9 mouse cellular contexts compared by ENCODE assay signal in the genomic region with DNA sequence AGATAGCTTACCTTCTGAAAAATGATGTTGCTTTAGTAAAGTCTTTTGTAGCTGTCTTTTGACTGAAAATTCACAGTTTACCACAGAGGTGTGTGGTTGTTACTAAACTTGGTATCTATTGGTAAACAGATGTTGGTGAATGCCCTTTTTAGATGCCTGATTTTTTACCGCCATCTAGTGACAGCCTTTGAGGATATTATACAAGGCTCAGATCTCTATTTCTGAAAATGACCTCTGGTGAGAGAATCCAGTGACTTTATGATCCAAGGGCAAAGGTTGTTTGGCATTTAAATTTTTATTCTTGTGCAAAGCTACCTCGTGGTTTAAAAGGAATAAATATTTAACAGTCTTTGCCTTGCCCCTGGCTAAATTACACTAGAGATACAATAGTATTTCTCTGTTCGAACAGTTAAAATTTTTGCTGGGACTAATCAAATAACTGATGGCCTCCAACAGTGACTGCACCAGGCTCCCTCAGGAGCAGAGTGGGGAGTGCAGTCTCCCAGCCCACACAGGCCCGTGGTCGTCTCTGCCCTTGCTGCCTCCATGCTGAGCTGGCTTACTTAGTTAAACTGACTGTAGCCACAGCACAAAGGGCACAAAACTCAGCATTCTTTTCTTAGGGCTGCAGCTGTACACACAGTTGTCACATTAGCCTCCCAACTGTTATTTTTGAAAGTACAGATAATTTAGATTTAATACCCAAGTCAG. TPM values are rescaled to one million over a fixed set of nuclear protein-coding genes. Genes with fewer than 3 reads are reported as not detected.
DNase-seq lines count a peak whose midpoint lies in the region; ATAC-seq and TF ChIP-seq lines count a peak whose summit lies in the region.
"Had no signal": no experiment of that assay in that cellular context is flagged by ENCODE, and none has a peak within 500 bp of the region (broad histone marks: within the 10 kb centered on the region; RNA-seq: fewer than 3 reads in every experiment).

No protein-coding gene starts in this region.

- no peak overlapping the region for H3K27ac ChIP-seq in hindbrain, embryonic 13.5 days
- no peak overlapping the region for H3K27ac ChIP-seq in hindbrain, embryonic 12.5 days
- H3K27ac ChIP-seq in hindbrain, postnatal 0 days = no peak overlapping the region
- H3K27ac ChIP-seq: hindbrain, embryonic 15.5 days had no signal

- no peaks in the 10 kb centered on the region for H3K27me3 ChIP-seq in hindbrain, embryonic 13.5 days
- no peaks in the 10 kb centered on the region for H3K27me3 ChIP-seq in hindbrain, embryonic 12.5 days
- no peaks in the 10 kb centered on the region for H3K27me3 ChIP-seq in Patski
- no peaks in the 10 kb centered on the region for H3K27me3 ChIP-seq in hindbrain, postnatal 0 days (ENCODE audit: insufficient read depth, low read length)
- H3K27me3 ChIP-seq: hindbrain, embryonic 15.5 days had no signal

- no peaks in the 10 kb centered on the region for H3K9me3 ChIP-seq in hindbrain, embryonic 13.5 days
- H3K9me3 ChIP-seq in hindbrain, embryonic 12.5 days (replicated peaks) = no peaks in the 10 kb centered on the region
- no peaks in the 10 kb centered on the region for H3K9me3 ChIP-seq in hindbrain, postnatal 0 days (ENCODE audit: low read length)
- H3K9me3 ChIP-seq: hindbrain, embryonic 15.5 days had no signal

- H3K4me1 ChIP-seq in hindbrain, embryonic 13.5 days (replicated peaks) = no peaks in the 10 kb centered on the region
- no peaks in the 10 kb centered on the region for H3K4me1 ChIP-seq in hindbrain, embryonic 12.5 days
- H3K4me1 ChIP-seq in hindbrain, postnatal 0 days (ENCODE audit: insufficient read depth, low read length) = no peaks in the 10 kb centered on the region
- H3K4me1 ChIP-seq: hindbrain, embryonic 15.5 days had no signal

- no peak for DNase-seq in Patski (ENCODE audit: low read depth, low spot score)
- peak; percentile 77 for DNase-seq in hindbrain, postnatal 0 days (ENCODE audit: low spot score)
- DNase-seq in cerebellum, adult 8-10 months = no peak
- DNase-seq in cerebellum, postnatal 25 days = no peak
- DNase-seq in gastrocnemius, postnatal 10 days = no peak

- in situ Hi-C loops in Patski (cut with MboI; ENCODE audit: low pct_unique_long_range_greater_than_20kb) = loop anchor here (10.0 to 25.0 kb wide), 2 partner anchors 117 to 369 kb away; no protein-coding TSS in a partner anchor

- TF ChIP-seq CTCF in Patski (IDR thresholded peaks at IDR 0.05) = peak; percentile 55
- TF ChIP-seq CTCF in hindbrain, postnatal 0 days (IDR thresholded peaks at IDR 0.05; ENCODE audit: low read depth) = peak; percentile 68

- H3K4me3 ChIP-seq in hindbrain, embryonic 13.5 days = no peak overlapping the region
- no peak overlapping the region for H3K4me3 ChIP-seq in hindbrain, embryonic 12.5 days
- H3K4me3 ChIP-seq in hindbrain, postnatal 0 days (ENCODE audit: low read length) = no peak overlapping the region
- H3K4me3 ChIP-seq: hindbrain, embryonic 15.5 days had no signal

- peaks cover 66% of the 10 kb centered on the region for H3K36me3 ChIP-seq in hindbrain, embryonic 13.5 days
- peaks cover 46% of the 10 kb centered on the region for H3K36me3 ChIP-seq in hindbrain, embryonic 12.5 days
- H3K36me3 ChIP-seq in hindbrain, postnatal 0 days (ENCODE audit: insufficient read depth, low read length) = peaks cover 43% of the 10 kb centered on the region; the same call in 1 of the 2 replicates

- H3K9ac ChIP-seq in hindbrain, embryonic 13.5 days = no peak overlapping the region
- no peak overlapping the region for H3K9ac ChIP-seq in hindbrain, embryonic 12.5 days
- H3K9ac ChIP-seq in hindbrain, postnatal 0 days (replicated peaks; ENCODE audit: low read length) = no peak overlapping the region
- H3K9ac ChIP-seq: hindbrain, embryonic 15.5 days had no signal

- H3K4me2 ChIP-seq in hindbrain, embryonic 13.5 days = no peak overlapping the region
- H3K4me2 ChIP-seq in hindbrain, embryonic 12.5 days (replicated peaks) = no peak overlapping the region
- no peak overlapping the region for H3K4me2 ChIP-seq in hindbrain, postnatal 0 days (ENCODE audit: low read depth, low read length)
- H3K4me2 ChIP-seq: hindbrain, embryonic 15.5 days had no signal

- 0 out of 2 replicates have a peak, but pooled peaks have one; percentile 54 for ATAC-seq in hindbrain, embryonic 13.5 days (ENCODE audit: low FRiP score)
- ATAC-seq in hindbrain, embryonic 12.5 days (ENCODE audit: low FRiP score) = no peak
- peak; percentile 52 for ATAC-seq in Patski
- 0 out of 2 replicates have a peak, but pooled peaks have one; percentile 43 for ATAC-seq in hindbrain, postnatal 0 days
- ATAC-seq in megakaryocyte progenitor cell, adult 5-6 weeks (replicated peaks; ENCODE audit: poor library complexity) = peak; percentile 55

- WGBS in hindbrain, embryonic 13.5 days = 48% methylated on average over 5 of the region's 5 CpGs
- 41% methylated on average over 5 of the region's 5 CpGs for WGBS in hindbrain, embryonic 12.5 days
- WGBS in hindbrain, postnatal 0 days = 34% methylated on average over 5 of the region's 5 CpGs

- POLR2A ChIA-PET in Patski (lab: Charles Lee) = interaction anchor here (0.7 to 1.2 kb wide), 5 partner anchors 19 to 80 kb away, joined by 3 read pairs; no protein-coding TSS in a partner anchor

- CTCF ChIA-PET in Patski (lab: Charles Lee) = interaction anchor here (0.7 to 6.4 kb wide), 30 partner anchors 9 to 244 kb away, joined by 3 to 38 read pairs (median 4); no protein-coding TSS in a partner anchor

RNA-seq across cellular contexts. Expression of a gene that starts 27.3 kb away (rescaled TPM):
- polyA plus RNA-seq in hindbrain, embryonic 13.5 days (2015; fragmentation: Nextera tagmentation; extraction: Ambion mirVana) = 15.9 and 16.4 TPM in 2 replicates
- 22.2 and 24.6 TPM in 2 replicates for polyA plus RNA-seq in hindbrain, embryonic 12.5 days (2016; fragmentation: Nextera tagmentation; extraction: Ambion mirVana)
- polyA plus RNA-seq in Patski (2021) = 183 TPM
- total RNA-seq in hindbrain, postnatal 0 days (2014; rRNA removed) = 21.7 and 24.9 TPM in 2 replicates
- polyA plus RNA-seq in hindbrain, postnatal 0 days (2015; fragmentation: Nextera tagmentation; extraction: Ambion mirVana) = 16.3 and 16.9 TPM in 2 replicates
- 43.5 and 54.8 TPM in 2 replicates for total RNA-seq in megakaryocyte progenitor cell, adult 5-6 weeks (2015)
- 38.5 and 47.2 TPM in 2 replicates for total RNA-seq in megakaryocyte progenitor cell, adult 5-6 weeks (2017)
- total RNA-seq in gastrocnemius, postnatal 10 days (2021) = 1 to 10 TPM; 5.0 to 7.7 TPM
